Comparison of ENCODE assay signal across 8 mouse cellular contexts in genomic region chr6:55451771-55452371, GRCm38 (mm10). TPM values are rescaled to one million over a fixed set of nuclear protein-coding genes. Genes with fewer than 3 reads are reported as not detected.
DNase-seq lines count a peak whose midpoint lies in the region; ATAC-seq lines count a peak whose summit lies in the region.

Gene Adcyap1r1 (plus strand): TSS chr6:55451978.

- peak; percentile 49 for DNase-seq in MN1 (ENCODE audit: low spot score)
- DNase-seq in adrenal gland, postnatal 25 days: peak; percentile 40
- DNase-seq in embryonic facial prominence, embryonic 14.5 days (ENCODE audit: low spot score): peak; percentile 68
- DNase-seq in heart, postnatal 14 days: peak; percentile 46 to 47
- DNase-seq in left cerebral cortex, postnatal 10 days (ENCODE audit: extremely low spot score in 1 of 2, low spot score in 2 of 2): peak; percentile 63 to 88
- peak; percentile 80 for DNase-seq in neural tube, embryonic 10.5 days (ENCODE audit: extremely low spot score, low spot score)
- no peak for DNase-seq in thymus, adult 18-20 months

- peak within 1 kb of the TSS; percentile 78 for H3K4me2 ChIP-seq in embryonic facial prominence, embryonic 14.5 days (ENCODE audit: low read depth, low read length)

- H3K9ac ChIP-seq in embryonic facial prominence, embryonic 14.5 days (ENCODE audit: low read depth, low read length): peak within 1 kb of the TSS; percentile 63

- H3K4me1 ChIP-seq in embryonic facial prominence, embryonic 14.5 days (ENCODE audit: control insufficient read depth, insufficient read depth, low read length): no peaks in the 10 kb centered on the region

- peak; percentile 87 for ATAC-seq in embryonic facial prominence, embryonic 14.5 days (ENCODE audit: low read depth)
- no peak for ATAC-seq in monocyte, adult 5-6 weeks (replicated peaks; ENCODE audit: insufficient number of reproducible peaks, low FRiP score, low TSS enrichment, poor library complexity, severe bottlenecking)

- WGBS in embryonic facial prominence, embryonic 14.5 days: 0% methylated on average over 36 of the region's 58 CpGs

- H3K27ac ChIP-seq in embryonic facial prominence, embryonic 14.5 days (replicated peaks; ENCODE audit: low read depth, low read length): no peak within 1 kb of the TSS

- no peaks in the 10 kb centered on the region for H3K36me3 ChIP-seq in embryonic facial prominence, embryonic 14.5 days (ENCODE audit: control insufficient read depth, insufficient read depth, low read length)

- no peaks in the 10 kb centered on the region for H3K9me3 ChIP-seq in embryonic facial prominence, embryonic 14.5 days (ENCODE audit: control insufficient read depth, low read length)

- H3K4me3 ChIP-seq in embryonic facial prominence, embryonic 14.5 days (ENCODE audit: low read depth, low read length): peak within 1 kb of the TSS; percentile 53

- peaks cover 43% of the 10 kb centered on the region for H3K27me3 ChIP-seq in embryonic facial prominence, embryonic 14.5 days (replicated peaks; ENCODE audit: control insufficient read depth, insufficient read depth, low read length)

- intact Hi-C loops in heart, postnatal 14 days (cut with DNase I): no loop called here
- intact Hi-C loops in left cerebral cortex, postnatal 10 days (cut with DNase I): loop anchor here (2.0 to 5.0 kb wide), 2 partner anchors 35 to 59 kb away; no protein-coding TSS in a partner anchor

RNA-seq across cellular contexts. Expression of gene Adcyap1r1, which starts in this region (rescaled TPM):
- total RNA-seq in adrenal gland, postnatal 25 days (2021): 28.9 and 37.9 TPM in 2 replicates
- 5.1 and 5.2 TPM in 2 replicates for polyA plus RNA-seq in embryonic facial prominence, embryonic 14.5 days (2014; fragmentation: Nextera tagmentation; extraction: Ambion mirVana)
- 1 to 10 TPM; 5.5 to 6.2 TPM for total RNA-seq in heart, postnatal 14 days (2021)
- total RNA-seq in left cerebral cortex, postnatal 10 days (2021): 100 to 1,000 TPM; 137 to 142 TPM
- not detected in 3 replicates for total RNA-seq in monocyte, adult 5-6 weeks (2017)

Comparison
In these comparisons a context has a peak if more than half of its experiments do, and no peak if none do; other contexts are left out.
1. DNase-seq: peak in MN1 (single experiment), adrenal gland, postnatal 25 days (single experiment), embryonic facial prominence, embryonic 14.5 days (single experiment), heart, postnatal 14 days (2 of 2), left cerebral cortex, postnatal 10 days (2 of 2) and neural tube, embryonic 10.5 days (single experiment); none in thymus, adult 18-20 months (0 of 2).